Mouse (Mus musculus) CD4-positive helper T cell, adult 2 months (primary cell): ENCODE measurements around the gene Soga1.

ENCODE experiments used
- DNase-seq: peaks from one replicate; pipeline ENCODE4 v3.0.0-alpha.2; 2012; ENCODE audit warnings: low read depth, missing footprints, low spot score

Gene Soga1

DNA sequence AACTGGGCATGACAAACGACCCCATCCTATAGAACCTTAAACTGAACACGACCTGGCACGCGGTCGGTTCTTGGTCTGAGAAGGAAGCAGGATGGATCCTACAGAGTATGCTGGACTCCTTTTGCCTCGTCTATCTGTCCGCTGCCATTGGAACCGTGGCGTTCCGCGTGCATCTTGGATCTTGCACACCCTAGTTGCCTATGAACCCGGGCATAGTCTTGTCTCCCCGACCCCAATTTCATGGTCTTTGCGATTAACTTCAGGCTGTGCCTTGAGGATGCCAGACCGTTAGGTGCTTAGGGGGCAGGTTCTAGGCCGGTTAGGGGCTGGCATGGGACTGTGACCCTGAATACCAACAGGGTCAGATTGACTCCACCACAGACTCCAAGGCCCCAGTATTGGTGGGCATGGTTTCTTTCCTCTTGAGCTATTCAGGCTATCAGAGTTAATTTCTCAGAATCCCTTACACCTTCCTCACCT, 687 bp upstream of the Soga1 start:
- DNase-seq, result no peak

DNA sequence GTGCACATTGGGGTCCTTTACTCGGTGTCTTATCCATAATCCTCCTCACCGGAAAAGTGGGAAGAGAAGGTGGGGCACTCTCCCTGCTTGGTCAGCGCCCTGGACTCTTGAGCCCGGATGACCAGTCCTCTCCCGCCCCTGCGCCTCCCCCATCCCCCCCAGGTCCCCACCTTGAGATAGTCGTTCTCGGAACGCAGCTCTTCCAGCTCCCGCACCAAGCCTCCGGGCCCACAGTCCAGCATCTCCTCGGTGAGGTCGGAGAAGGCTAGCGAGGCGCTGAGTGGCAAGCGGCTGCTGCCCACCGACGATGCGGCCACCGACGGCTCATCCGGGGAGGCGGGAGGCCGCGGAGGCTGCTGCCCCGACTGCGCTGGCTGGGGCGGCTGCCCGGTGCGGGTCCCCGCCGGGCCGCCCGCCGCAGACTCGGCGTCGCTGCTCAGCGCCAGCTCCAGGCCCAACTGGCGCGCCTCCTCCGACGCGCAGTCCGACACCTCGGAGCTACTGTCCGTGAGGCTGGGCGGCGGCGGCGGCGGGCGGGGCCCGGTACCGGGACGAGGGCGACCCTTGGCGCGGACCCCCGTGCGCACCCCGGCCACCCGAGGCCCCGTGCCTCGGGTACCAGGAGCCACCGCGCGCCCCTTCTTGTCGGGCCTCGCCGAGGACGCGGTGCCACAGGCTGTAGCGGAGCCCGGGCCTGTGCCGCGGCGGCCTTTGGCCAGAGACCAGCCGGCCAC, 828 bp downstream of the Soga1 start:
- no peak for DNase-seq

DNA sequence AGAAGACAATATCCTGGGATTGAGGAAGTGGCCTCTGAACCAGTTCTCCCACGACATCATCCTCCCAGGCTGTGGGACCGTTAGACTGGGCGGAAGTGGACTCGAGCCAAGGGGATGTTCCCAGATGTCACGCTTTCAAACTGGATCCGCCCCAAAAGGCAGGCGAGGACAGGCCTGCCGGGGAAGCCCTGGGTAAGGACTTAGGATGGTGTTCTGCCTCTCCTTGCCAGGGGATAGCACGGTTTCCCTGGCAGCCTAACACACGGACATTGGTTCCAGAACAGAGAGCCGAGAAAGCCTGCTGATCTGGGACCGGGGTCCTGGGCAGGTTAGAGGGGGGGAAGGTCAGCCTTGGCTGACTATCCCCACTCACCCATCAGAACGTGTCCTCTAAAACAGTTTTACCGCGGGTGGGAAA, 1.4 kb downstream of the Soga1 start:
- DNase-seq, result no peak

DNA sequence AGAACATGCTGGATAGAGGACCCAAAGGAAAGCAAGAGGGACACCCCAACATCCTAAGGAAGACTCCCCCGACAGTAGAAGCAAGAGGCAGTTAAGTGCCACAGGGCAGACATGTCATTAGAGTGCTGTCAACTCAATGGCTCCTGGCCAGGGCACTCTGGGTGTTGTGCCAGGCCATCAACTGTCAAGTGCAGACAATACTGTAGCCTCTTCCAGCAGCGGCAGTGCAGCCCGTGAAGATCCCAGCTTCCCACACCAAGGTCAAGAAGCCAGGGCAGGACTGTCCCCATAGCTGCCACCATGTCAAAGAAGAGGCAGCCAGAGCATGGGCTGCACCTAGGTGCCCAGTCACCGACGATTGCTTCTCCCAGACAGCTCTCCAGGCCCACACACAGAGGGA, 1.9 kb downstream of the Soga1 start:
- DNase-seq, result no peak

DNA sequence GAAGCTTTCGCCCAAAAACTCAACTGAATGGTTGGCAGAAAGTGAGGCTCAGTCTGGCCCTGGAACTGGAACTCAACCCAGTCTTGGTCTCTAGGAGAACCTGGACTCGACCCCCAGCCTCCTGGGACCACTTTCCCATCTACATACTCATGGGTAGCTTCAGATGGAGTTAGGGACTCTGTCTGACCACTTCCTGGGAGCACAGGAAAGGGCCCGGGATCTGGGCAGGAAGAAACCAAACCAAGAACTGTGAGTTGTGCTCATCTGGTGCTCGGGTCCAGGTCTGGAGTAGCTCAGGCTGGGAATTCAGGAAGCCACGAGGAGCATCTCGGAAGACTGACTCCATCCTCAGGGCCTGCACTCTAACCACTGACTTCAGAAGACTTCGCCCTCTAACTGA, 2.5 kb downstream of the Soga1 start:
- DNase-seq, result no peak

DNA sequence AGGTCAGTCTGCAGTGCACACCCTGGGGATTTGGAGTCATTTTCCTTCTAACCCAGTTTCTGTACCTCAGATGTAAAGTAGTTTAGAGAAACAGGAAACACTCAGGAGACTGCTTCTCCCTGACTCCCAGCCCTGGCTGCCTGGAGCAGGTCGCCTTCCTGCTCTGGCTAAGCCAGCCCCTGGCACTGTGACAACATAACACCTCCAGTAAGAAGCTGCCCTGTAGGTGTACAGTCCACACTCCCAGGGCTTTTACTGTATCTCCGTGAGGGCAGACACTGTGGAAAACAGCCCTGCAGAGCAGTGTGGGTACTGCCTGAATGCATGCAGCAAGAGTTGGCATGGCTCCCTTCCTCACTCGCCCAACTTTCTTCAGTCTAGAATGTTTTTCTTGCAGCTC, 3.4 kb downstream of the Soga1 start:
- DNase-seq, result no peak

DNA sequence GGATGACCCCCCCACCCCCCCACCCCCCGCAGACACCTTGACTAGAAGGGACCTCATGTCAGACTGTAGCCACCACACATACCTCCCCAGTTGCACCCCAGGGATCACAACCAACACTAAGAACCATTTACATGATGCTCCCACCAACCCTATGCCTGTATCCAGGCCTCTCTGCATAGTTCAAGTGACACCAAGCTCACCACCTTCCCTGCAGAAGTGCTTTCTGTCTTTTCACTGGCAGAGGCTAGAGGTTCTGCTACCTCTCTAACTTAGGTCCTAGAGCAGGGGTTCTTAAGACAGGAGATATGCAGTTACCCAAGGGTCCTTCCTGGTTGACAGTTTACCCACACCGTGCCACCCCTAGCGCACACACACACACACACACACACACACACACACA, 3.8 kb downstream of the Soga1 start:
- DNase-seq, result no peak

DNA sequence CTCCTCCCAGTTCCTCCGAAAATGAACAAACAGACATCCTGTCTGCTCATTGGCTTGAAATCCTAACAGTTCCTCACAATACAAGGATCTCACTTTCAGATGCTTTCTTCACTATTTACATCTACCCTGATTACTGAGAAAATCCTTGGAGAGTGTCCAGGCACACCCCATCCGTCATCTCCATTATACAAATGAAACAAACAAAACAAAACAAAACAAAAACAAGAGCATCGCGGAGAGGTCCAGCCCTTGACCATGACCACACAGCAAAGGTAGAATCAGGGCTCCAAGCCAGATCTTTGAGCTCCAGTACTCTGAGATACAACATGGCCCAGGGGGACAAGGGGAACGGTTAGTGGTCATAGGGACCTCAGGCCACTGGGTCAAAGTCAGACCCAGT, 4.3 kb downstream of the Soga1 start:
- no peak for DNase-seq

DNA sequence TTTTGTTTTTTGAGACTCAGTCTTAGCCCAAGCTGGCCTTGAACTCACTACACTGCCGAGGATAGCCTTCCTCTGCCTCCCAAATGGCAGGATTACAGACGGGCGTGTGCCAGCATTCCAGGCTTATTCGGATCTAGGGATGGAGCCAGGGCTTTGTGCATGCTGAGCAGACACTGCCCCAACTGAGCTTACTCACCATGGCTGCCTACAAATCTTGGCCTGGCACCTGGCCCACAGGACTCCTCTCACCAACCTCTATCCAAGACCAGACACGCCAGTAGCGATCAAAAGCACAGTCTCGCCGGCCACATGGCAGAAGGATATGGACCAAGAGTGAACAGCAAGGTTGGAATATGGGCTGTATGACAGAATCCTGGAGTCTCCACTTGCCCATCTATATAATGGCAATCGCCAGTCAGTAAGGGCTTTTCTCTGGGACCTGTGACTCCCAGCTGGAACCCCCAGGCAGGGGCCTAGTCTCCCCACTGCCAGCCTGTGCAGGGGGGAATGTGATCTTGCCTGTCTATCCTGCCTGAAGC, 4.8 kb downstream of the Soga1 start:
- no peak for DNase-seq

DNA sequence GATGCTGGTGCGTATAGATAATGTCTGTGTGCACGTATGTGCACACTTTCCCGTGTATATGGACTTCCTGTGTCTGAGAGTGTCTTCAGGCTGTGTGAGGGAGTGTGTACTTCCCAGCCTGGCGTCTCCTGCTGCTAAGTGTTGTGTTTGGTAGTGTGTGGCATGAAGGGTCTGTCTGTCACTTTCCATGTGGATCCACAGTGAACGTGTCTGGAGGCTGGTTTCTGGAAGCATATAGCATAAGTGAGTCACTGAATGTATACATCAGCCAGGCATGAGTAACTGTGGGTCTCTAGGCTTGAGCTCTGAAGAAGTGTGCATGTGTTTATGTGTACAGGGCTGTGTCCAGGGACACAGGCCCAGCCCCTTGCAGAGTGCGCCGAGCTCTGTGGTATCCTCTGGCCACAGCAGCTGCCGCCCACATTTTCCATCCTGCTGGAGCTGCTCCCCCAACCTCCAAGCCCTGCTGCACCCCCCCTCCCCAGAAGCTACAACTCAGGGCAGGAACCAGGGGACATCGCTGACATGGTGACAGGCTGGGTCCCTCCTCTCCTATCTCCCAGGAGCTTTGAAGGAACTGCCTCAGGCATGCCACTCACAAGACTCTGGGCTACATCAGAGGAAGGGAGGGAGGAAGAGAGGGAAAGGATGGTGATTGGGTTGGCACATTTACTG, 5.5 kb downstream of the Soga1 start:
- DNase-seq, result no peak

DNA sequence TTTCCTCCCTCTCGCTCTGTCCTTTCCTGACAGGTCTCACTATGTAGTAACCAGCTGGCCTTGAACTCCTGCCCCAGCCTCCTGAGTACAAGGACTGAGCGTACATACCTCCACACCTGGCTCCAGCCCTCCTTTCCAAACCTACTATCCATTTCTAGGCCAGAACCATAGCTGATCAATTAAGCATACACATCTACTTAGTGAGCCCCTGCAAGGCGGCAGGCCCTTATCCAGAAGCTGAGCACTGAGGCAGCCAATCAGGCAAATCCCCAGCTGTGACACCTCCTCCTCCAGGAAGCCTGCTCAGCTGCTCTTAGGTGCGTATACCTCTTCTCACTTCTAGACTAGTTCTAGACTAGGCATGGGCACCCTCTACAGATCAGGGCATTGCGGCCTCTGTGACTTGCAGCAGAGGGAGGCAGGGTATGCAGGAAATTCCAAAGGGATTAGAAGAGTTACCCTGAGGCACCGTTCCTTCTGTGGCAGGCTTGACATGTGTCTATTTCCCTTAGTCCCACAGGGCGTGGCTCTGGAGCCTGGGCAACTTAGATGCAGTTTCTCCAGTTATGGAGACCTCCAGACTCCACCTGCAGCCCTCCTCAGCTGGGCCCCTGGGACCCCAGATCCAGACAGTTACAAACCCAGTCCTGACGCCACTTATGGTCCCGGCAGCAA, 6.6 kb downstream of the Soga1 start:
- no peak for DNase-seq

DNA sequence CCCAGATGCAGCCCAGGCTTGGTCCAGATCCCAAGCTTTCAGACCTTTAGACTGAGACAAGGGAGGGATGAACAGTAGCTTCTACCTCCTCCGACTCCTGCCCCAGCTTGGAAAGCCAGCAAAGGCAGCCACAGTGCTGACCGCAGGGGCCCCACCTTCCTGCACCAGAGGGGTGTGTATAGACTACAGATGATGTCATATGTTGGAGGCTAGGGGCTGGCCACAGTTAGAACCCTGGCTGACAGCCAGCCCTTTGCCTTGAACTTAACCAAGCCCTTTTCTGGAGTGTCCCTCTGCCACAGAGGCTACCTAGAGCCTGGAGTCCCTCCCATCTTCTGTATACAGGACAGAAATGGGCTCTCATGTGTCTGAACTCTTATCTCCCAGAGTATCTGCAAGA, 7.5 kb downstream of the Soga1 start:
- DNase-seq, result peak; percentile 52

DNA sequence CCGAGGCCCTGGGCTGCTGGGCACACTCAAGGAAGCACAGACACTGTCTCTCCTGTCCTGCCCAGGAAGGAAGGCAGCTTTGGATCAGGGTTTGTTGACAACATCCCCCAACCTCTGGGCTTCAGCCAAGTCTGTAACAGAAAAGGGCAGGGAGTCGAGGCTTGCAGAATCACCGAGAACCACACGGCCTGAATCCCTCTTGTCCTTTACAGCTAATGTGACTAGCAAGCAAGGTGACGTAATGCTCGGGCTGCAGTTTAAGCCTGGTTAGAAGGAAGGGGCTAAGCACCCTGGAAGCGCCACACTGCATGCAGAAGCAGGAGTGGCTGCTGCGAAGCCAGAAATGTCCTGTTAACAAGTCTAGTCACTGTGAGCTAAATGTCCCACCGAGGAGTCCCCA, 8.7 kb downstream of the Soga1 start:
- DNase-seq, result no peak

DNA sequence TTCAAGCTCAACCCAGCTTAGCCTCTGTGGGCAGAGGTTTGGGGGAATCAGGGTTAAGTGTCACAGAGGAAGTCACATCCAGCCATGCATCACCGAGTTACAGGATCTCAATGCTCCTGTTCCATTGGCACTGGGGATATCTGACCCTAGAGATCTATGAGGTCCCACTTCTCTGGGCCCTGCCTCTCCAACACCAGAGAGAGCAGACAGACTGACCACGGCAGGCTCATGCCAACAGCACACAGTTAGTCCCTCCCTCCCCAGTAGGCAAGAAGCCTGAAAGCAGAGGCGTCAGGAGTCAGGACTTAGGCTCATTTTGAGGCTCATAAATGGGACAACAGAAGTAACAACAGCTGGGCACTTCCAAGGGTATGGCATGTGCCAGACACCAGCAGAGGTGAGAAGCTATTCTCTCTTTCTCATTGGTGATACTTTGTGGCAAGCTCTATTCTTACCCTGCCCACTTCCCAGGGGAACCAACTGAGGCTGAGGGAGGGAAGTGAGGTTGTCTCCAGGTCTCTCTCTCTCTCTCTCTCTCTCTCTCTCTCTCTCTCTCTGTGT, 9.2 kb downstream of the Soga1 start:
- no peak for DNase-seq

DNA sequence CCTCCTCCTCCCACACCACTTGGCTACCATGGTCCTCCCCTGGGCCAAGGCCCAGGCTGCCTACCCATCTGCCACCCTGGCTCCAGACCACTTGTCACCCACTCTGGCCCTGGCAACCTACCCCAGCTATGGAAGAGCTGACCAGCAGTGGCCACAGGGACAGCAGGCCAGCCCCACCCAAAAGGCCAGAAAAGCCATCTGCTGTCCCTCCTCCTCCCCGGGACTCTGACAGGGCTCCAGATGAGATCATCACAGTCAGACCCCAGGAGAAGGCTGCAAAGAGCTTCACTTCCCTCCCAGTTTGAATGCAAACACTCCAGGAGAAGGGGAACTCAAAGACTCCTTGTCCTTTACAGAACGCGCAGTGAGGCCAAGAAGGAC, 9.7 kb downstream of the Soga1 start:
- no peak for DNase-seq

DNA sequence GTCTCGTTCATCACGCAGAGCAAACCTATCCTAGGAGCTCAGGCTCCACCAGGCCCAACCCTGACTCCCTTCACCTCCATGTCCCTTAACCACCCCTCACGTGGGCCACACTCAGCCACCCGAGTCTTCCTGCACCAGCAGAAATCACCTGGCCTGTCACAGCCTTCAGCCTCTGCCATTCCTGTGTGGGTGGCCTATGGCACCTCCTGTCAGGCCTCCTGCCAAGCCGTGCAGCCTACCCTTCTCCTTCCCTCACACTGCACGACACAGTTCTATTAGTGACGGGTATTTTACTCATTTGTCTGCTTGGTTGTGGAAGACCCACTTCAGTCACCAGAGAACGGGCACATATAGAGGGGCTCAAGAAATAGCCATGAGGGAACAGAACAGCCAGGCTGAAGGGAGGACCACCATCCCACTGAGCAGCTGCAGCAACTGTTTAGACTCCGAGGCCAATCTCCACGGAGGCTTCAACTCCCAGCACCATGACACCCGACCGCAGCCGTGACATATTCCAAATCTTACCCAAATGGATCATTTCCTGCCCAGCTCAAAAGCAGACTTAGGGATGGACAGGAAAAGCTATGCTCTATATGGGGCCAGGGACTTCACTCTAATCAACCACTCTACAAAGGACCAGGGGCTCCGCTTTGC, 10.2 kb downstream of the Soga1 start:
- no peak for DNase-seq

DNA sequence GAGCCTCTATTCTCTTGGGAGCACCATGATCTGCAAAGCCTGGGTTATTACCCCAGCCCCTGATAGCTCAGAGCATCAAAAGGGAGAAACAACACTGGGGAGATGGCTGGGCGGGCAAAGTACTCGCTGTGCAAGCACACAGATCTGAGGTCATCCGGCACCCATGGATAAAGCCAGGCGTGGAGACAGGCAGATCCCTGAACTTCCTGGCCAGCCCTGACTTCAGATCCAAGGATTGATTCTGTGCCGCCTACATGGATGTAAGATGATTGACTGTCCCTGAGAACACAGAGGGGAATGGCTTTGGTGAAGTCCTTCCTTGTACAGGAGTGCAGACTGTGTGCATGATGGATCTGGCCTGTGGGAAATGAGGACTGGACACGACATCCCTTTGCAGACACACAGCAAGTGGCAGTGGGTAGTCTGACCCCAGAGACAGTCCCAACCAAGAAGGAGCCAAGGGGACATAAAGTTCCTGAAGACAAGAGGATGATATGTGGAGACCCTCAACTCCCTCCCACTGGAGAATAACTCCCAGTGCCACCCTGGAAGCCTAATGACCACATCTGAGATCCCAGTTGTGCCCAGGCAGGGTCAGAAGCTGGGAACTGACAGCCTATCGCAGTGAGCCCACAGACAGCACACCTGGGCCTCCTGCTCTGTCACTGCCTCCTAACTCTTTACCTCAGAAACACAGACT, 12.2 kb downstream of the Soga1 start:
- DNase-seq, result no peak

DNA sequence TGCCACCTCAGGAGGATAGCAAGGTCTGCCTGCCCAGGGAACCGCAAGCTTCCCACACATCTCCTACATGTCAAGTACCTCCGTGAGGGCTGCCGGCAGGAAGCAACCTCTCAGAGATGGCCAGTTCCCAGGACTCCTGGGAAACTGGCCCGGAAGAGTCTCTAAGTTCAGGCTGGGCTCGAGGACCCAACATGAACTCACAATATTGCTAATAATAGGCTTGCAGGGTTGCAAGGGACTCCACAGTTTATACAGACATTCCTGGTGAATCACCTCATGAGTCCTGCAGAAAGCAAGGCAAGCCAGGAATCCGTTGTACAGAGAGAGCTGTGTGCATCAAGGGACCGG, 13.2 kb downstream of the Soga1 start:
- no peak for DNase-seq

DNA sequence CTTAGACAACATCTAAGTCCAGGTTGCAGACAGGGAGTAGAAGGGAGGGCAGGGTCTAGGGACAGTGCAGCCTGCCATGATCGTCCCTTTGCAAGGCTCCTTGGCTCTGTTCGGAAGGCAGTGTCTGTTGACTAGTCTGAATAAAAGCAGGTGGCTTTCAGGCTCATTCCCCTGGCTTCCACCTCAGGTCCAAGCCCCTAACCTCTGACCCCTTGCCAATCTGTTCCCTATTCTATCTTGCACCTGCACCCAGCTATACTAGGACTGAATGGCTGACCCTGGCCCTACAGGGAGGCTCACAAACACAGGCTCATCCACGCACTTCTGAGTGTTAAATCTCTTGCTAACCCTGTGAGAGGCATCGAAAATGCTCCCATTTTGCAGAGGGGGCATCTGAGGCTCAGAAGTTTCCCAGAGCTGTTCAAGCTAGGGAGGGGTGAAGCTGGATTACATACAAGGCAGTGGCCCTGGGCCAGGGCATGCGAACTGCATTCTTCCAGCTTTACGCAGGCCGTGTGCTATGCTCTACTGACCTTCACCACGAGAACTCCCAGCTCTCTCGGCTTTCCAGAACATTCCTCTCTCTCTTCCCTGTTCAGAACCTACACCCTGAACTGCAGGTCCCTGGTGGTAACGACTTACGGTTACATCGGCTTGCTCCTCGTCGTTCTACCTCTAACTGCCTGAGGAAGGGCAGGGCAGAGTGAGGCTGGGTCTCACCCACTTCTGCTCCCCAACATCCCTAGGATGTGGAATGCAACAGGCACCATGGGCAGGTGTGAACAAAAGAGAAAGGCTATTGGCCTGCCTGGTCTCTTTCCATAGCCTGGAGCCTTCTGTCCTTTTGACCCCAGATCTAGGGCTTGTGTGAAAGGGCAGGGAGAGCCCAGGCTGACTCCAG, 13.8 kb downstream of the Soga1 start:
- DNase-seq, result no peak

DNA sequence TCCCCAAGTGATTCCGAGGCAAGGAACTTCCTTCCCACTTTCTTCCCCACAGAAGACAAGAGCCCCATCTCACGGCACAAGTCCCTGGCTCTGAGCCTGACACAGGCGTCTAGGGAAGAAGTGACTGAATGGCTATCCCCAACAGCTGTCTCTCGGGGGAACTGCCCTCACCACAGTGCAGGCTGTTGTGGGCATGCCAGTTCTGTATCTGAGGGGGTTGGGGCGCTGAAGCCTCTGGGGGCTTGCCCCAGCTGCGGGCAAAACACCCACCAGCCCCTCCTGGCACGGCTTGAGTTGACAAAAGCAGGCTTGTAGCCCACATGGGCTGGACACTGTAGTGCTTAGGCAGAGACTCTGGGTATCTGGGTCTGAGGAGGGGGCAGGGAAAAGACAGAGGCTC, 14.9 kb downstream of the Soga1 start:
- no peak for DNase-seq
